Mouse (Mus musculus) limb, embryonic 14.5 days (tissue): ENCODE results near the gene Faim2. TPM values are rescaled to one million over a fixed set of nuclear protein-coding genes. Genes with fewer than 3 reads are reported as not detected.
A peak's percentile ranks its signal among the peaks of the same experiment; 100 is the strongest.

Source experiments
- ATAC-seq: fragments of 200-750 bp; cut with Nextera tagmentation; 2 replicates; pipeline ENCODE4 v1.8.0; 2017; ENCODE audit warnings: low read depth, moderate number of reproducible peaks, moderate TSS enrichment; ENCODE audit not compliant: low FRiP score
- DNase-seq: peaks from one replicate; pipeline ENCODE4 v3.0.0-alpha.2; 2015; ENCODE audit warnings: low spot score
- H3K27ac ChIP-seq: fragments of 300-500 bp; sonication (generic); replicated peaks from 2 replicates; pipeline ENCODE4 v1.5.1; 2014; ENCODE audit warnings: low read depth, mild to moderate bottlenecking, low read length, moderate library complexity, mixed read lengths
- H3K27me3 ChIP-seq: fragments of 300-500 bp; sonication (generic); 2 replicates; pipeline ENCODE4 v1.6.1; 2014; ENCODE audit warnings: low read length, mixed read lengths; ENCODE audit not compliant: control insufficient read depth, insufficient read depth
- H3K36me3 ChIP-seq: fragments of 300-500 bp; sonication (generic); 2 replicates; pipeline ENCODE4 v1.6.1; 2014; ENCODE audit warnings: mild to moderate bottlenecking, low read length, moderate library complexity, mixed read lengths; ENCODE audit not compliant: control insufficient read depth, insufficient read depth
- H3K4me1 ChIP-seq: fragments of 300-500 bp; sonication (generic); 2 replicates; pipeline ENCODE4 v1.6.1; 2014; ENCODE audit warnings: antibody characterized with exemption, low read length, mixed read lengths; ENCODE audit not compliant: control insufficient read depth, insufficient read depth
- H3K4me2 ChIP-seq: fragments of 300-500 bp; sonication (generic); replicated peaks from 2 replicates; pipeline ENCODE4 v1.6.1; 2014; ENCODE audit warnings: low read depth, mild to moderate bottlenecking, low read length, moderate library complexity; ENCODE audit not compliant: severe bottlenecking
- H3K4me3 ChIP-seq: fragments of 300-500 bp; sonication (generic); replicated peaks from 2 replicates; pipeline ENCODE4 v1.5.1; 2014; ENCODE audit warnings: low read length
- H3K9ac ChIP-seq: fragments of 300-500 bp; sonication (generic); 2 replicates; pipeline ENCODE4 v1.6.1; 2014; ENCODE audit warnings: mild to moderate bottlenecking, low read depth, low read length, moderate library complexity; ENCODE audit not compliant: severe bottlenecking
- H3K9me3 ChIP-seq: fragments of 300-500 bp; sonication (generic); 2 replicates; pipeline ENCODE4 v1.6.1; 2016; ENCODE audit warnings: low read length; ENCODE audit not compliant: control insufficient read depth
- POLR2A ChIP-seq: fragments of 200-500 bp; IDR thresholded peaks from 2 replicates; pipeline ENCODE4 v1.8.0; 2012; ENCODE audit warnings: inconsistent platforms, mild to moderate bottlenecking, moderate library complexity, borderline replicate concordance; ENCODE audit not compliant: insufficient read depth, insufficient read length; ENCODE audit errors: extremely low read depth
- WGBS: fragments of 180-500 bp; shearing (Covaris S2); extraction: QIAGEN DNeasy Blood & Tissue Kit; methylation state at CpG from one replicate; pipeline ENCODE4 v1.1.7; 2014; 5-methylcytosine and 5-hydroxymethylcytosine counted together
- polyA plus RNA-seq, 2 experiments: library from polyadenylated mRNA; depleted of rRNA in 1 of 2; stranded (reverse) in 1 of 2; unstranded in 1 of 2; fragments of >200 nt; fragmentation: Nextera tagmentation in 1 of 2; extraction: Ambion mirVana in 1 of 2; gene quantifications; 2 replicates each; pipeline versions ENCODE4 v1.2.1 to v1.2.3; 2012 to 2014

The Faim2 gene
- polyA plus RNA-seq, 2 experiments = 0.10 to 0.21 TPM

- Histone ChIP-seq H3K27ac (0 out of 2 replicates have a peak overlapping the region, but pooled peaks have one; percentile 67), H3K36me3 (no peaks in the 10 kb centered on the region)
- WGBS = 43% methylated on average over 20 of the region's 20 CpGs
These were observed 26.4 kb downstream of the Faim2 start for GRCm38 (mm10) chr15:99501292-99502260.

DNA sequence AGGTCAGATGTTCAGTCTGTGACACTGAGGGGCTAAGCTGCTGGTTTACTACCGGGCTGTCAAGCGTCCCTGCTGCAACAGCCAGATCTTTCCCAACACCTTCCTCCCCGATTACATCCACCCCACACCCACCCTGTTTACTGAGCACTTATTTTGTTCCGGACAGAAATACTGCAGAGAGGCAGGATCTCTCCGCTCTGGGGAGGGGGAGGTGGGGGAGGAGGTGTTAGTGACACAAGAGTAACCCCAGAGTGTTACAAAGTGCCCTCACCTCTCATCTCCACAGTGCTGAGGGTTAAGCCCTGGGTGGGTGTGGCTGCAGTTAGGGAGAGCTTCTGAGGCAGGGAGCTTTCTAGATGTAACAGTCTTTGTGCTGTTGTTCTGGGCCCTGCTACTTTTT is 27.6 kb downstream of the Faim2 start:
- H3K9ac ChIP-seq = no peak overlapping the region
- H3K36me3 ChIP-seq = no peaks in the 10 kb centered on the region
- ATAC-seq = no peak
- H3K27me3 ChIP-seq = no peaks in the 10 kb centered on the region
- H3K4me2 ChIP-seq = no peak overlapping the region
- no peak for TF ChIP-seq POLR2A
- no peak overlapping the region for H3K27ac ChIP-seq
- DNase-seq = no peak
- 23% methylated on average over 5 of the region's 5 CpGs for WGBS
- H3K4me3 ChIP-seq = no peak overlapping the region
- peaks cover 29% of the 10 kb centered on the region for H3K4me1 ChIP-seq
- no peaks in the 10 kb centered on the region for H3K9me3 ChIP-seq

More at GRCm38 (mm10) chr15:99501292-99502260, 26.4 kb downstream of the Faim2 start:
- H3K4me1 ChIP-seq = peaks cover 29% of the 10 kb centered on the region
- 0 out of 2 replicates have a peak overlapping the region, but pooled peaks have one; percentile 13 for H3K4me2 ChIP-seq
- peak; percentile 39 for DNase-seq
- no peak for TF ChIP-seq POLR2A
- no peak overlapping the region for H3K4me3 ChIP-seq
- no peaks in the 10 kb centered on the region for H3K27me3 ChIP-seq
- H3K9ac ChIP-seq = no peak overlapping the region
- no peaks in the 10 kb centered on the region for H3K9me3 ChIP-seq
- ATAC-seq = 0 out of 2 replicates have a peak, but pooled peaks have one; percentile 1

DNA sequence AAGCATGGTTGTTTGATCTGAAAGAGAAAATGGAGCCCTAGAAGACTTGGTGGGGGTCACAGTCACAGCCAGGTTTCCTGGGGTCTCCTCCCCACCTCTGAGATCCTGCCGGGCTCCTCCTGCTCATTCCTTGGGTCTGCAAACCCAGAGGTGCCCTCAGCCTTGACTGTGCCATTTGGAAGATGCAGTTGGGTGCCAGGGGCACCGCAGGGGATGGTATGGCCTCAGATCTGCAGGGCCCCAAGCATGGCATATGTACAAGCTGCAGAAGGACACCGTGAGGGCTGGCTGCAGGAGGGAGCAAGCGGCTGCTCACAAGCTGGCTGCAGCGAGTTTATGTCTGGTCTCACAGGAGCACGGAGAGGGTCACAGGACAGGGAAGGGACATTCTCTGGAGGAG is 28.2 kb downstream of the Faim2 start:
- no peaks in the 10 kb centered on the region for H3K27me3 ChIP-seq
- H3K9ac ChIP-seq = no peak overlapping the region
- H3K9me3 ChIP-seq = no peaks in the 10 kb centered on the region
- no peak for DNase-seq
- no peak for TF ChIP-seq POLR2A
- H3K4me2 ChIP-seq = no peak overlapping the region
- 45% methylated on average over 6 of the region's 6 CpGs for WGBS
- no peak for ATAC-seq
- no peak overlapping the region for H3K27ac ChIP-seq
- no peak overlapping the region for H3K4me3 ChIP-seq
- H3K36me3 ChIP-seq = no peaks in the 10 kb centered on the region
- H3K4me1 ChIP-seq = peaks cover 29% of the 10 kb centered on the region

- no peak for ATAC-seq
- Histone ChIP-seq H3K9me3 (no peaks in the 10 kb centered on the region), H3K9ac (no peak overlapping the region), H3K27ac (no peak overlapping the region), H3K4me3 (no peak overlapping the region), H3K4me2 (no peak overlapping the region), H3K27me3 (no peaks in the 10 kb centered on the region), H3K36me3 (no peaks in the 10 kb centered on the region), H3K4me1 (peaks cover 27% of the 10 kb centered on the region)
- no peak for DNase-seq
- 61% methylated on average over 4 of the region's 4 CpGs for WGBS
- TF ChIP-seq POLR2A = no peak
These were observed 29.2 kb downstream of the Faim2 start for GRCm38 (mm10) chr15:99498781-99499180.

DNA sequence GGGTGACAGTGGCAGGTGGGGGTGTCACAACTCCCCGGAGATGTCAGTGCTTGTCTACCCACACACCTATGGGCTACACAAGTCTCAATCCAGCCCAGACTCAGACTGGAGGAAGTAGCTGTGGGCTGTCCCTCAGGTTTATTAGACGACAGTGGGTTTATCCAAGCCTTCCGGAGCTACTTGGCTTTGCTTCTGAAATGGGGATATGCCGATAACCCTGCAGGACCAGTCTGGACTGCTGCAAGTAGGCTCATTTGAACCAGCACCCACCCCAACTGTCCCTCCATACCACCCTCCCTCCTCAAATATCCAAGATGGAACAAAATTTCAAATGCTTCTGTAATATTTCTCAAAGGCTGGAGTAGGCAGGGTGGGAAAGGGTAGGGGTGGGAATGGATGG is 29.6 kb downstream of the Faim2 start:
- no peaks in the 10 kb centered on the region for H3K36me3 ChIP-seq
- no peak overlapping the region for H3K27ac ChIP-seq
- H3K4me3 ChIP-seq = no peak overlapping the region
- no peak for TF ChIP-seq POLR2A
- no peak overlapping the region for H3K9ac ChIP-seq
- H3K4me2 ChIP-seq = no peak overlapping the region
- H3K27me3 ChIP-seq = no peaks in the 10 kb centered on the region
- WGBS = 72% methylated on average over 4 of the region's 4 CpGs
- ATAC-seq (no peak), DNase-seq (no peak)
- peaks cover 27% of the 10 kb centered on the region for H3K4me1 ChIP-seq
- H3K9me3 ChIP-seq = no peaks in the 10 kb centered on the region
